Mouse (Mus musculus): ENCODE results near the gene Ulk4. TPM values are rescaled to one million over a fixed set of nuclear protein-coding genes. Genes with fewer than 3 reads are reported as not detected.

The Ulk4 gene
- polyA plus RNA-seq, 1 experiment = 4.6 TPM

- TF ChIP-seq POLR2A (IDR thresholded peaks at IDR 0.05; ENCODE audit: low read depth, low read length) = no peak
- Histone ChIP-seq H3K27ac (ENCODE audit: insufficient read depth, low read length) (no peak overlapping the region), H3K4me3 (ENCODE audit: insufficient read depth, low read length) (no peak overlapping the region), H3K4me1 (ENCODE audit: control insufficient read depth, insufficient read depth, low read length) (no peaks in the 10 kb centered on the region; the same call in 1 of the 2 replicates)
Measured at GRCm38 (mm10) chr9:121018524-121019315, 258.3 kb downstream of the Ulk4 start.

GRCm38 (mm10) chr9:121015810-121016502 is 261.0 kb downstream of the Ulk4 start:
- TF ChIP-seq CTCF (IDR thresholded peaks at IDR 0.05; ENCODE audit: borderline replicate concordance, insufficient read depth, low read length) (no peak), POLR2A (IDR thresholded peaks at IDR 0.05; ENCODE audit: low read depth, low read length) (no peak)
- Histone ChIP-seq H3K4me1 (ENCODE audit: control insufficient read depth, insufficient read depth, low read length) (no peaks in the 10 kb centered on the region; the same call in 1 of the 2 replicates), H3K4me3 (ENCODE audit: insufficient read depth, low read length) (no peak overlapping the region), H3K27ac (ENCODE audit: insufficient read depth, low read length) (no peak overlapping the region)

- Histone ChIP-seq H3K27ac (ENCODE audit: insufficient read depth, low read length) (no peak overlapping the region), H3K4me3 (ENCODE audit: insufficient read depth, low read length) (no peak overlapping the region), H3K4me1 (ENCODE audit: control insufficient read depth, insufficient read depth, low read length) (no peaks in the 10 kb centered on the region; the same call in 1 of the 2 replicates)
- TF ChIP-seq CTCF (IDR thresholded peaks at IDR 0.05; ENCODE audit: borderline replicate concordance, insufficient read depth, low read length) = no peak
- no peak for TF ChIP-seq POLR2A (IDR thresholded peaks at IDR 0.05; ENCODE audit: low read depth, low read length)
Measured at GRCm38 (mm10) chr9:121011540-121011939, 265.5 kb downstream of the Ulk4 start.

- H3K4me3 ChIP-seq (ENCODE audit: insufficient read depth, low read length) = no peak overlapping the region
- H3K4me1 ChIP-seq (ENCODE audit: control insufficient read depth, insufficient read depth, low read length) = no peaks in the 10 kb centered on the region; the same call in 1 of the 2 replicates
- TF ChIP-seq POLR2A (IDR thresholded peaks at IDR 0.05; ENCODE audit: low read depth, low read length) = no peak
- no peak overlapping the region for H3K27ac ChIP-seq (ENCODE audit: insufficient read depth, low read length)
Measured at GRCm38 (mm10) chr9:121010544-121010943, 266.5 kb downstream of the Ulk4 start.

GRCm38 (mm10) chr9:121005961-121006360 is 271.0 kb downstream of the Ulk4 start:
- Histone ChIP-seq H3K27ac (ENCODE audit: insufficient read depth, low read length) (no peak overlapping the region), H3K4me3 (ENCODE audit: insufficient read depth, low read length) (no peak overlapping the region), H3K4me1 (ENCODE audit: control insufficient read depth, insufficient read depth, low read length) (no peaks in the 10 kb centered on the region; the same call in 1 of the 2 replicates)
- TF ChIP-seq POLR2A (IDR thresholded peaks at IDR 0.05; ENCODE audit: low read depth, low read length) = no peak
- no peak for TF ChIP-seq CTCF (IDR thresholded peaks at IDR 0.05; ENCODE audit: borderline replicate concordance, insufficient read depth, low read length)

- H3K4me1 ChIP-seq (ENCODE audit: control insufficient read depth, insufficient read depth, low read length) = no peaks in the 10 kb centered on the region; the same call in 1 of the 2 replicates
- H3K27ac ChIP-seq (ENCODE audit: insufficient read depth, low read length) = no peak overlapping the region
- H3K4me3 ChIP-seq (ENCODE audit: insufficient read depth, low read length) = no peak overlapping the region
- TF ChIP-seq POLR2A (IDR thresholded peaks at IDR 0.05; ENCODE audit: low read depth, low read length) = no peak
- TF ChIP-seq CTCF (IDR thresholded peaks at IDR 0.05; ENCODE audit: borderline replicate concordance, insufficient read depth, low read length) = no peak
Measured at GRCm38 (mm10) chr9:121001681-121002540, 275.1 kb downstream of the Ulk4 start.

- Histone ChIP-seq H3K4me3 (ENCODE audit: insufficient read depth, low read length) (no peak overlapping the region), H3K4me1 (ENCODE audit: control insufficient read depth, insufficient read depth, low read length) (no peaks in the 10 kb centered on the region), H3K27ac (ENCODE audit: insufficient read depth, low read length) (no peak overlapping the region)
- no peak for TF ChIP-seq POLR2A (IDR thresholded peaks at IDR 0.05; ENCODE audit: low read depth, low read length)
- TF ChIP-seq CTCF (IDR thresholded peaks at IDR 0.05; ENCODE audit: borderline replicate concordance, insufficient read depth, low read length) = no peak
Measured at GRCm38 (mm10) chr9:121000641-121001320, 276.2 kb downstream of the Ulk4 start.

- Histone ChIP-seq H3K4me3 (ENCODE audit: insufficient read depth, low read length) (no peak overlapping the region), H3K4me1 (ENCODE audit: control insufficient read depth, insufficient read depth, low read length) (no peaks in the 10 kb centered on the region), H3K27ac (ENCODE audit: insufficient read depth, low read length) (no peak overlapping the region)
- TF ChIP-seq POLR2A (IDR thresholded peaks at IDR 0.05; ENCODE audit: low read depth, low read length) (no peak), CTCF (IDR thresholded peaks at IDR 0.05; ENCODE audit: borderline replicate concordance, insufficient read depth, low read length) (no peak)
Measured at GRCm38 (mm10) chr9:120998696-120999095, 278.3 kb downstream of the Ulk4 start.
